Mouse (Mus musculus): Measurements from ENCODE around the gene Sytl4. TPM values are rescaled to one million over a fixed set of nuclear protein-coding genes. Genes with fewer than 3 reads are reported as not detected.

Sytl4 gene
- 1 to 10 TPM; 1.1 to 1.2 TPM for total RNA-seq (2021)
- long read RNA-seq, experiment 1, partial matches to known transcripts, result 0 of 3 reads
- long read RNA-seq, experiment 1, other reads (novel, unspliced or antisense), result 0 of 3 reads
- long read RNA-seq, experiment 2, partial matches to known transcripts, result 0 of 1 reads
- long read RNA-seq, experiment 2, other reads (novel, unspliced or antisense), result 1 of 1 reads

- DNase-seq (ENCODE audit: low spot score in 2 of 2), result peak in 1 of 2 experiments; percentile 10
Measured at GRCm38 (mm10) chrX:133981231-133982002, at the start of gene Sytl4. Gene Sytl4 (minus strand): TSS chrX:133981812.

GRCm38 (mm10) chrX:134020664-134021063 lies 39.1 kb upstream of the Sytl4 start:
- no peak for DNase-seq (ENCODE audit: low spot score in 2 of 2)

GRCm38 (mm10) chrX:134019005-134019404 lies 37.4 kb upstream of the Sytl4 start:
- peak; percentile 27 to 57 for DNase-seq (ENCODE audit: low spot score in 2 of 2)

- DNase-seq (ENCODE audit: low spot score in 2 of 2), result no peak
Measured at GRCm38 (mm10) chrX:133995866-133996265, 14.3 kb upstream of the Sytl4 start.

GRCm38 (mm10) chrX:133964615-133965014 lies 17.0 kb downstream of the Sytl4 start:
- DNase-seq (ENCODE audit: low spot score in 2 of 2), result no peak

GRCm38 (mm10) chrX:133960617-133961016 lies 21.0 kb downstream of the Sytl4 start:
- DNase-seq (ENCODE audit: low spot score in 2 of 2), result no peak

GRCm38 (mm10) chrX:133954661-133955060 lies 27.0 kb downstream of the Sytl4 start:
- DNase-seq (ENCODE audit: low spot score in 2 of 2), result no peak

- peak in 1 of 2 experiments; percentile 26 for DNase-seq (ENCODE audit: low spot score in 2 of 2)
Measured at GRCm38 (mm10) chrX:133947427-133947826, 34.2 kb downstream of the Sytl4 start.

- DNase-seq (ENCODE audit: low spot score in 2 of 2), result no peak
Measured at GRCm38 (mm10) chrX:133939561-133939960, 42.1 kb downstream of the Sytl4 start.

GRCm38 (mm10) chrX:133936605-133937225 lies 44.9 kb downstream of the Sytl4 start:
- DNase-seq (ENCODE audit: low spot score in 2 of 2), result no peak

GRCm38 (mm10) chrX:133931302-133932013 lies 50.2 kb downstream of the Sytl4 start:
- DNase-seq (ENCODE audit: low spot score in 2 of 2), result peak in 1 of 2 experiments; percentile 25

- DNase-seq (ENCODE audit: low spot score in 2 of 2), result no peak
Measured at GRCm38 (mm10) chrX:133926760-133927159, 54.9 kb downstream of the Sytl4 start.

GRCm38 (mm10) chrX:133921187-133921586 lies 60.4 kb downstream of the Sytl4 start:
- no peak for DNase-seq (ENCODE audit: low spot score in 2 of 2)

- no peak for DNase-seq (ENCODE audit: low spot score in 2 of 2)
Measured at GRCm38 (mm10) chrX:133914219-133914618, 67.4 kb downstream of the Sytl4 start.

GRCm38 (mm10) chrX:133913006-133913405 lies 68.6 kb downstream of the Sytl4 start:
- no peak for DNase-seq (ENCODE audit: low spot score in 2 of 2)

- DNase-seq (ENCODE audit: low spot score in 2 of 2), result peak in 1 of 2 experiments; percentile 33
Measured at GRCm38 (mm10) chrX:133911397-133912103, 70.1 kb downstream of the Sytl4 start.

GRCm38 (mm10) chrX:133908261-133908660 lies 73.4 kb downstream of the Sytl4 start, which contains the start of gene Srpx2:
Gene Srpx2 (plus strand): TSS chrX:133908426.
- no peak for DNase-seq (ENCODE audit: low spot score in 2 of 2)

GRCm38 (mm10) chrX:133898014-133898542 lies 83.5 kb downstream of the Sytl4 start, which contains the start of gene Tspan6:
Gene Tspan6 (minus strand): TSS chrX:133898429.
- DNase-seq (ENCODE audit: low spot score in 2 of 2), result peak; percentile 50 to 72

- DNase-seq (ENCODE audit: low spot score in 2 of 2), result no peak
Measured at GRCm38 (mm10) chrX:133888111-133888510, 93.5 kb downstream of the Sytl4 start.

GRCm38 (mm10) chrX:133887308-133887707 lies 94.3 kb downstream of the Sytl4 start:
- DNase-seq (ENCODE audit: low spot score in 2 of 2), result no peak

Data from gastrocnemius, postnatal 4 days (tissue).